Mouse (Mus musculus): ENCODE data around the gene Tm9sf4.

- no peak for TF ChIP-seq POLR2A (IDR thresholded peaks at IDR 0.05; ENCODE audit: borderline replicate concordance, insufficient read depth, low read length)
- TF ChIP-seq CTCF (IDR thresholded peaks at IDR 0.05; ENCODE audit: borderline replicate concordance, insufficient read depth, low read depth, low read length): no peak
These were observed 56.8 kb downstream of the Tm9sf4 start for GRCm38 (mm10) chr2:153217826-153218340.

Data from cerebellum, adult 2 months (tissue).